Mouse (Mus musculus): ENCODE results near the gene Zfp14. TPM values are rescaled to one million over a fixed set of nuclear protein-coding genes. Genes with fewer than 3 reads are reported as not detected.

The Zfp14 gene
- polyA plus RNA-seq, 1 experiment from 2014 or later, result 5.7 TPM

DNA sequence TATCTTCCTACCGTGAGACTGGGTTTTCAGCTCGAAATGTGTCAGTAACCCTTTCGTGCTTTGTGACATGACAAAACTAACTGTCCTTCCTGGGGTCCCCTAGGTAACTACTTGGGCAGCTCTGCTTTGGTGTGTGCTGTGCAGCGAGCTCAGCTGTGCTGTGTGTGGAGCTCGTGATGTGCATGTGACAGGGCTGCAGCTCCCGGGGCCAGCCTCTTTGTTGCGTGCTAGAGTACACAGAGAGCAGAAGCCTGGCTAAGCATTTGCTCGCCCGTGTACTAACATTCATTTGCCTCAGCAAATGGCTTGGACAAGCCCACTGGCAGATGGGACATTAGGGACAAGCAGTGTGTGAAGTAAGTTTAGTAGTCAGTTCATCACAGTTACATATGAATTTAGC, 57.8 kb downstream of the Zfp14 start:
- Histone ChIP-seq H3K9me3 (no peaks in the 10 kb centered on the region), H3K27me3 (no peaks in the 10 kb centered on the region), H3K4me1 (no peaks in the 10 kb centered on the region), H3K27ac (no peak overlapping the region), H3K36me3 (peaks cover 74% of the 10 kb centered on the region), H3K9ac (no peak overlapping the region), H3K4me2 (replicated peaks) (no peak overlapping the region), H3K4me3 (no peak overlapping the region)
- ATAC-seq (ENCODE audit: insufficient number of reproducible peaks, insufficient read depth, low FRiP score, low TSS enrichment), result no peak
- WGBS, result 94% methylated on average over 9 of the region's 9 CpGs

GRCm38 (mm10) chr7:29992698-29993097, 58.5 kb downstream of the Zfp14 start:
- Histone ChIP-seq H3K27me3 (no peaks in the 10 kb centered on the region), H3K4me3 (no peak overlapping the region), H3K9ac (no peak overlapping the region), H3K27ac (no peak overlapping the region), H3K4me1 (no peaks in the 10 kb centered on the region), H3K36me3 (peaks cover 73% of the 10 kb centered on the region), H3K4me2 (replicated peaks) (no peak overlapping the region), H3K9me3 (no peaks in the 10 kb centered on the region)
- 96% methylated on average over 8 of the region's 8 CpGs for WGBS
- no peak for ATAC-seq (ENCODE audit: insufficient number of reproducible peaks, insufficient read depth, low FRiP score, low TSS enrichment)

DNA sequence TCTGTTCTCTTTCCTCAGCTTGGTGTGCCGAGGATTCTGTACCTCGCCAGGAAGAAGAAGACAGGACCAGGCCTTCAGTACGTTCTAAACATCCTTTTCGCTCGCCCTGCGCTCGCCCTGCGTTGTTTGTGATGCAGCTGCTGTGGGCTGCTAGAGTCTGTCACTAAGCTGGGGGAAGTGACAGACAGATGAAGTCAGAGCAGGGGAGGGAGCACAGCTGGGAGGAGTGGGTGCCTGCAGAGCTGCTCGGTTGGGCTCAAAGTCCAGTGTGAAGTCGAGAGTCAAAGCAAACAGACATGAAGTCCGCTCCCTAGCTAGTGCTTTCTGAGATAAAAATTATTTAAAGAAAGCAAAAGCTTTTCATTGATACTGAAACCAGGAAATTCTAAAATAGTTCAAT, 62.1 kb downstream of the Zfp14 start:
- Histone ChIP-seq H3K4me1 (peaks cover 10% of the 10 kb centered on the region; the same call in 1 of the 2 replicates), H3K9ac (no peak overlapping the region), H3K9me3 (no peaks in the 10 kb centered on the region), H3K36me3 (peaks cover 62% of the 10 kb centered on the region), H3K27ac (no peak overlapping the region), H3K4me3 (no peak overlapping the region), H3K4me2 (replicated peaks) (no peak overlapping the region), H3K27me3 (no peaks in the 10 kb centered on the region)
- no peak for ATAC-seq (ENCODE audit: insufficient number of reproducible peaks, insufficient read depth, low FRiP score, low TSS enrichment)
- 81% methylated on average over 11 of the region's 11 CpGs for WGBS

DNA sequence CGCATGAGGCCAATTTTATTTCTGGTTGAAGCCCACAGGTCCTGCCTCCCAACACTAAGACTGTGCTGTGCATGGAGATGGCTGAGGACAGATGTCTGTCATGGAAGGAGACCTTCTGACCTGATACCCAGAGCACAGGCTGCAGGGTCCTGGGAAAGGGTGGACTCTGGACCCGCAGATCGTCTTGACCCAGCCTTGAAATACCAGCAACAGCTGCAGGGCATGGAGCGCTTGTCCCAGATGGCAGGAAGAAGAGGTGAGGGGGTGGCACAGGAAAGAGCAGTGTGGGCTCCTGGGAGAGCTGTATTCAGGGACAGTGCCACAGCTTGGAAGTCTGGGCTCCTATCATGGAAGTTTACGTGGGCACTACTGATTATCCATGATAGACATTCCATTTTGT, 63.6 kb downstream of the Zfp14 start:
- WGBS, result 87% methylated on average over 5 of the region's 5 CpGs
- Histone ChIP-seq H3K27ac (no peak overlapping the region), H3K4me1 (peaks cover 16% of the 10 kb centered on the region; the same call in 1 of the 2 replicates), H3K4me2 (replicated peaks) (no peak overlapping the region), H3K27me3 (no peaks in the 10 kb centered on the region), H3K9ac (no peak overlapping the region), H3K4me3 (no peak overlapping the region), H3K9me3 (no peaks in the 10 kb centered on the region), H3K36me3 (peaks cover 51% of the 10 kb centered on the region)
- ATAC-seq (ENCODE audit: insufficient number of reproducible peaks, insufficient read depth, low FRiP score, low TSS enrichment), result no peak

Small RNA genes lying within 50 kb of the gene (microRNA-seq; reads per million reads assigned to microRNA genes)
- not detected for gene Gm23368

Other genes starting within 250 kb of the Zfp14 start
- 17.0 and 20.0 TPM in 2 replicates for gene Zfp790, start 235.3 kb downstream of the Zfp14 start, polyA plus RNA-seq (2016; fragmentation: Nextera tagmentation; extraction: Ambion mirVana)
- gene Zfp940, start 197.7 kb downstream of the Zfp14 start, polyA plus RNA-seq (2016; fragmentation: Nextera tagmentation; extraction: Ambion mirVana), result 8.5 and 8.7 TPM in 2 replicates
- 10.3 and 11.5 TPM in 2 replicates for gene Zfp420, start 191.4 kb downstream of the Zfp14 start, polyA plus RNA-seq (2016; fragmentation: Nextera tagmentation; extraction: Ambion mirVana)
- gene Zfp27, start 144.8 kb downstream of the Zfp14 start, polyA plus RNA-seq (2016; fragmentation: Nextera tagmentation; extraction: Ambion mirVana), result 12.1 and 14.4 TPM in 2 replicates
- 6.7 and 7.5 TPM in 2 replicates for gene Zfp383, start 143.2 kb downstream of the Zfp14 start, polyA plus RNA-seq (2016; fragmentation: Nextera tagmentation; extraction: Ambion mirVana)
- gene Zfp74, start 97.3 kb downstream of the Zfp14 start, polyA plus RNA-seq (2016; fragmentation: Nextera tagmentation; extraction: Ambion mirVana), result 17.2 and 18.0 TPM in 2 replicates
- gene Zfp568, start 67.4 kb downstream of the Zfp14 start, polyA plus RNA-seq (2016; fragmentation: Nextera tagmentation; extraction: Ambion mirVana), result 20.4 and 23.2 TPM in 2 replicates
- gene Zfp82, start 21.5 kb upstream of the Zfp14 start, polyA plus RNA-seq (2016; fragmentation: Nextera tagmentation; extraction: Ambion mirVana), result 5.2 and 7.7 TPM in 2 replicates
- gene Gm26920, start 39.0 kb upstream of the Zfp14 start, polyA plus RNA-seq (2016; fragmentation: Nextera tagmentation; extraction: Ambion mirVana), result 3.3 and 4.4 TPM in 2 replicates
- 16.3 and 19.5 TPM in 2 replicates for gene Zfp566, start 39.1 kb upstream of the Zfp14 start, polyA plus RNA-seq (2016; fragmentation: Nextera tagmentation; extraction: Ambion mirVana)
- gene Zfp260, start 43.4 kb upstream of the Zfp14 start, polyA plus RNA-seq (2016; fragmentation: Nextera tagmentation; extraction: Ambion mirVana), result 148 and 151 TPM in 2 replicates
- gene Zfp382, start 70.6 kb upstream of the Zfp14 start, polyA plus RNA-seq (2016; fragmentation: Nextera tagmentation; extraction: Ambion mirVana), result 13.1 and 16.3 TPM in 2 replicates
- gene Zfp146, start 118.4 kb upstream of the Zfp14 start, polyA plus RNA-seq (2016; fragmentation: Nextera tagmentation; extraction: Ambion mirVana), result 17.2 and 20.6 TPM in 2 replicates
- 4.2 and 4.7 TPM in 2 replicates for gene Cox7a1, start 132.8 kb upstream of the Zfp14 start, polyA plus RNA-seq (2016; fragmentation: Nextera tagmentation; extraction: Ambion mirVana)
- gene Capns1, start 147.4 kb upstream of the Zfp14 start, polyA plus RNA-seq (2016; fragmentation: Nextera tagmentation; extraction: Ambion mirVana), result 80.5 and 86.6 TPM in 2 replicates
- 161 and 181 TPM in 2 replicates for gene Polr2i, start 180.6 kb upstream of the Zfp14 start, polyA plus RNA-seq (2016; fragmentation: Nextera tagmentation; extraction: Ambion mirVana)
- 224 and 250 TPM in 2 replicates for gene Tbcb, start 180.9 kb upstream of the Zfp14 start, polyA plus RNA-seq (2016; fragmentation: Nextera tagmentation; extraction: Ambion mirVana)
- 0.38 TPM in 1 of 2 replicates, not detected in the other for gene Ovol3, start 184.3 kb upstream of the Zfp14 start, polyA plus RNA-seq (2016; fragmentation: Nextera tagmentation; extraction: Ambion mirVana)
- 0.33 and 0.40 TPM in 2 replicates for gene Thap8, start 228.7 kb upstream of the Zfp14 start, polyA plus RNA-seq (2016; fragmentation: Nextera tagmentation; extraction: Ambion mirVana)
- 8.9 and 9.9 TPM in 2 replicates for gene Wdr62, start 229.0 kb upstream of the Zfp14 start, polyA plus RNA-seq (2016; fragmentation: Nextera tagmentation; extraction: Ambion mirVana)
- gene Clip3, start 240.3 kb upstream of the Zfp14 start, polyA plus RNA-seq (2016; fragmentation: Nextera tagmentation; extraction: Ambion mirVana), result 54.0 and 55.1 TPM in 2 replicates